Mouse (Mus musculus) spleen, adult 10 weeks (tissue): ENCODE data around the gene Olfr122. TPM values are rescaled to one million over a fixed set of nuclear protein-coding genes. Genes with fewer than 3 reads are reported as not detected.

Experiments used
- polyA plus RNA-seq: library from polyadenylated mRNA; stranded (reverse); fragments of 350-450 nt; fragmentation: Illumina TruSeq; extraction: RNeasy Lipid Tissue Mini Kit (QIAGEN cat#74804); gene quantifications from one replicate; pipeline ENCODE4 v1.2.3, GENCODE M21; 2015; ENCODE audit warnings: low replicate concordance; ENCODE audit not compliant: insufficient read depth

Olfr122 gene
- polyA plus RNA-seq: not detected

DNA sequence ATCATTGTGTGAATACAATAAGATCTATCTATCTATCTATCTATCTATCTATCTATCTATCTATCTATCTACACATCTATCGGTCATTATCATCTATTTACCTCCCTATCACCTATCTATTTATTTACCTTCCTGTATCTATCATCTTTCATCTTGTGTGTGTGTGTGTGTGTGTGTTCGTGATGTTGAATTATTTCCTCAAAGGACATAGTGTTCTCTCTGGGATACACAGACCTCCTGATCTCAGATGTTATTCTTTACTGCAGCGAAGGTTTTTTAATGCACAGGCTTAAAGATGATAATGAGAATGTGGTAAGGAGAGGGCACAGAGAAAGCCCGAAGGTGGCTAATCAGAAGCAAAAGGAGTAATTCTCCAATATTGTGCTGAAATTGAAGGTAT lies at the start of gene Olfr122:
Olfr122 (plus strand) TSS at position 301 of the 400 bp plus-strand sequence.

DNA sequence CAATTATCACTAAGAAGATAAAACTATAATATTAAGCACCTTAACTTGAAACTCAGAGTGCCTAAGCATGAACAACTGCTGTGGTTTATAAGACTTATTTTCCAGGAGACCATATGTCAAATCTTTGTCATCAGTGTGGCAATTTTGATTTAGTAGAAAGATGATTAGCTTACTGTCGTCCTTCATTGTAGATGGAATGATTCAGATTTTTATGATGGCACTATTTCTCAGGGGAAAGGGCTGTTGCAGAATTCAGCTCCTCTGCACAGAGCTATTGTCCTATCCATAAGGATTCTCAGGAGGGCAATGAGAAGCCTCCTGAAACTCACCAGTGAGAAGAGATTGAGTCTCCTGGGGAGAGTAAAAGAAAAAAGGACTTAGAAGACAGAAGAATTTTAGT lies 46.9 kb upstream of the Olfr122 start, which contains the start of gene Olfr120:
Olfr120 (plus strand) TSS at position 301 of the 400 bp plus-strand sequence.

DNA sequence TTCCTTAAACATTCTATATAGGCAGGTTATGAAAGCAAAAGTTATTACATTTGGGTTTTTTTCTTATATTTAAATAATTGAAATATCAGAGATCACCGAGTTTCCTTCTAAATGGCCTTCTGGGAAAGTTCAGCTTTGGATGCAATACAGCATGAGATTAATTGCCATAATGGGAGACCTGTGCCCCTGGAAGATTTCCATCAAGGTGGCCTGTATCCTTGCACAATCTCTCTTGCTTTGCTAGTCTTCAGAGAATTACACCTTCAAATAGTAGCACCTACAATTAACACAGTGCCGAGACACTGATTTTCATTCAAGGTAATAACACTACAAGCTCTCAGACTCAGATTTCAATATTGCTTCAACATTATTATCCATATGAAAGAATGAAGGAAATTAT lies 24.8 kb downstream of the Olfr122 start, which contains the start of gene Olfr123:
Olfr123 (plus strand) TSS at position 301 of the 400 bp plus-strand sequence.

DNA sequence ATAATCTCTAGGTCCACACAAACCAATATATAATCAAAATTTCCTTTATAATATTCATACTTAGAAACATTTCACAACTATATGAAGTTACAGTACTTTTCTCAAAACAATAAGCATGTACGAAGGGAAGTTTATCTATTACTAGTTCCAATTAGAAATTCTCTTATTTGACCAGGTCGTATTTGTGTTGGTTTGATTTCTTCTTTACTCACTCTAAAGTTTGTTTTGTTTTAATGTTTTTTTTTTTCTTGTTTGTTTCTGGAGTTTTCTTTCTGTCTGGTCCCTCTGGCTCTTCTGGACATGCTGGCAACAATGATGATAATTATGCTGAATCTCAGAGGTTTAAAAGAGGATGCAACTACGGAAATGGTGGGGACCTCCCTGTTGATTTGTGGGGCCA lies 31.2 kb downstream of the Olfr122 start, which contains the start of gene Olfr124:
Olfr124 (plus strand) TSS at position 301 of the 400 bp plus-strand sequence.

Other genes with a start within 250 kb of the Olfr122 start
- not detected for gene Olfr112, start 199.2 kb upstream of the Olfr122 start, polyA plus RNA-seq
- not detected for gene Olfr113, start 190.9 kb upstream of the Olfr122 start, polyA plus RNA-seq
- not detected for gene Olfr114, start 175.9 kb upstream of the Olfr122 start, polyA plus RNA-seq
- gene Olfr115, start 141.5 kb upstream of the Olfr122 start, polyA plus RNA-seq: not detected
- gene Olfr116, start 141.4 kb upstream of the Olfr122 start, polyA plus RNA-seq: not detected
- gene Olfr117, start 104.8 kb upstream of the Olfr122 start, polyA plus RNA-seq: not detected
- not detected for gene Olfr118, start 101.6 kb upstream of the Olfr122 start, polyA plus RNA-seq
- gene Olfr119, start 72.0 kb upstream of the Olfr122 start, polyA plus RNA-seq: not detected
- gene Olfr120, start 46.8 kb upstream of the Olfr122 start, polyA plus RNA-seq: not detected
- not detected for gene Olfr121, start 19.8 kb upstream of the Olfr122 start, polyA plus RNA-seq
- gene Olfr123, start 24.9 kb downstream of the Olfr122 start, polyA plus RNA-seq: not detected
- not detected for gene Olfr124, start 31.3 kb downstream of the Olfr122 start, polyA plus RNA-seq
- gene Olfr125, start 64.3 kb downstream of the Olfr122 start, polyA plus RNA-seq: not detected
- not detected for gene Olfr126, start 78.9 kb downstream of the Olfr122 start, polyA plus RNA-seq
- not detected for gene Olfr127, start 131.8 kb downstream of the Olfr122 start, polyA plus RNA-seq
- not detected for gene Olfr128, start 151.9 kb downstream of the Olfr122 start, polyA plus RNA-seq
- gene Olfr761, start 184.5 kb downstream of the Olfr122 start, polyA plus RNA-seq: not detected